Mouse (Mus musculus) limb, embryonic 14.5 days (tissue): ENCODE measurements at regions not wholly inside any gene's neighbourhood (a gene's known extent, or its start where the extent isn't known, plus 50 kb on each side); places are given as distances from the start of the nearest gene placed in this dataset.

Experiments
- ATAC-seq: fragments of 200-750 bp; cut with Nextera tagmentation; 2 replicates; pipeline ENCODE4 v1.8.0; 2017; ENCODE audit warnings: low read depth, moderate number of reproducible peaks, moderate TSS enrichment; ENCODE audit not compliant: low FRiP score
- DNase-seq: peaks from one replicate; pipeline ENCODE4 v3.0.0-alpha.2; 2015; ENCODE audit warnings: low spot score
- H3K27ac ChIP-seq: fragments of 300-500 bp; sonication (generic); replicated peaks from 2 replicates; pipeline ENCODE4 v1.5.1; 2014; ENCODE audit warnings: low read depth, mild to moderate bottlenecking, low read length, moderate library complexity, mixed read lengths
- H3K27me3 ChIP-seq: fragments of 300-500 bp; sonication (generic); 2 replicates; pipeline ENCODE4 v1.6.1; 2014; ENCODE audit warnings: low read length, mixed read lengths; ENCODE audit not compliant: control insufficient read depth, insufficient read depth
- H3K36me3 ChIP-seq: fragments of 300-500 bp; sonication (generic); 2 replicates; pipeline ENCODE4 v1.6.1; 2014; ENCODE audit warnings: mild to moderate bottlenecking, low read length, moderate library complexity, mixed read lengths; ENCODE audit not compliant: control insufficient read depth, insufficient read depth
- H3K4me1 ChIP-seq: fragments of 300-500 bp; sonication (generic); 2 replicates; pipeline ENCODE4 v1.6.1; 2014; ENCODE audit warnings: antibody characterized with exemption, low read length, mixed read lengths; ENCODE audit not compliant: control insufficient read depth, insufficient read depth
- H3K4me2 ChIP-seq: fragments of 300-500 bp; sonication (generic); replicated peaks from 2 replicates; pipeline ENCODE4 v1.6.1; 2014; ENCODE audit warnings: low read depth, mild to moderate bottlenecking, low read length, moderate library complexity; ENCODE audit not compliant: severe bottlenecking
- H3K4me3 ChIP-seq: fragments of 300-500 bp; sonication (generic); replicated peaks from 2 replicates; pipeline ENCODE4 v1.5.1; 2014; ENCODE audit warnings: low read length
- H3K9ac ChIP-seq: fragments of 300-500 bp; sonication (generic); 2 replicates; pipeline ENCODE4 v1.6.1; 2014; ENCODE audit warnings: mild to moderate bottlenecking, low read depth, low read length, moderate library complexity; ENCODE audit not compliant: severe bottlenecking
- H3K9me3 ChIP-seq: fragments of 300-500 bp; sonication (generic); 2 replicates; pipeline ENCODE4 v1.6.1; 2016; ENCODE audit warnings: low read length; ENCODE audit not compliant: control insufficient read depth
- POLR2A ChIP-seq: fragments of 200-500 bp; IDR thresholded peaks from 2 replicates; pipeline ENCODE4 v1.8.0; 2012; ENCODE audit warnings: inconsistent platforms, mild to moderate bottlenecking, moderate library complexity, borderline replicate concordance; ENCODE audit not compliant: insufficient read depth, insufficient read length; ENCODE audit errors: extremely low read depth
- WGBS: fragments of 180-500 bp; shearing (Covaris S2); extraction: QIAGEN DNeasy Blood & Tissue Kit; methylation state at CpG from one replicate; pipeline ENCODE4 v1.1.7; 2014; 5-methylcytosine and 5-hydroxymethylcytosine counted together

DNA sequence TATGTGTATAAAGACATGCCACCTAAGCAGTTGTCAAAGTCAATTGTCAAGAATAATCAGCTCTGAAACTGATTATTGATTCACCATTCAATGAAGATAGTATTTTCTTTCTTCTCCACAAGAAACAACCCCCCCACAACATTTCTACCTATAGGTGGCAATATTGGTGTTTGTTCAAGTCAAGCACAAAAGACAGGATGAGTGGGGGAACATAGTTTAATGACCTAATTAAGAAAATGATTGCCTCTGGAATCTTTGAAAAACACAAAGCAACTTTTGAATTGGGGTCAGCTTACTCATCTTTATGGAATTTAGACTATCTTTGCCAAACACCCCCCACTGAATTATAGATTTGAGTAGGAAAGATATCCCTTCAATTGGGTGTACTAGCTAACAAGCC, 194.8 kb upstream of the Emcn start:
- Histone ChIP-seq H3K9me3 (no peaks in the 10 kb centered on the region), H3K27ac (no peak overlapping the region), H3K27me3 (no peaks in the 10 kb centered on the region), H3K9ac (no peak overlapping the region), H3K4me1 (no peaks in the 10 kb centered on the region), H3K36me3 (no peaks in the 10 kb centered on the region), H3K4me3 (no peak overlapping the region), H3K4me2 (no peak overlapping the region)
- ATAC-seq (no peak), DNase-seq (no peak)
- no peak for TF ChIP-seq POLR2A

DNA sequence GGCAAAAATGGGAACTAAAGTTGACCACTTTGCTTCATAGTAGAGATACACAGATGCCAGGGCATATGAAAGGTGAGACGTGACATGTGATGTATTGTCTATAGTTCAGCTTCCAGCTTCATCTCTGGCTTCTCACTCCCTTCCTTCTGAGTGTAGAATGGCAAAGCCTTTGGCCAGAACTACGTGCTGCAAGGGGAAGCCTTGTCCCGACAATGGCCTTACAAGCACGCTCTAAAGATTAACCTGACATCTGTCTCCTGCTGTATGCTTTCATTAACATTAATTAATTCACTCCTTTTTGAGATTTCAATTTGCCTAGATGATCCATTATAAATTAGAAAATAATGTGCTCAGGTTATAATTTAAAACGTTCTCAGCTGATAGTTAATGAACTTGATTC, 193.5 kb upstream of the Emcn start:
- no peak for TF ChIP-seq POLR2A
- Histone ChIP-seq H3K9ac (no peak overlapping the region), H3K9me3 (no peaks in the 10 kb centered on the region), H3K36me3 (no peaks in the 10 kb centered on the region), H3K4me3 (no peak overlapping the region), H3K27me3 (no peaks in the 10 kb centered on the region), H3K4me2 (no peak overlapping the region), H3K4me1 (no peaks in the 10 kb centered on the region), H3K27ac (no peak overlapping the region)
- 70% methylated on average over 5 of the region's 5 CpGs for WGBS
- ATAC-seq (no peak), DNase-seq (no peak)

DNA sequence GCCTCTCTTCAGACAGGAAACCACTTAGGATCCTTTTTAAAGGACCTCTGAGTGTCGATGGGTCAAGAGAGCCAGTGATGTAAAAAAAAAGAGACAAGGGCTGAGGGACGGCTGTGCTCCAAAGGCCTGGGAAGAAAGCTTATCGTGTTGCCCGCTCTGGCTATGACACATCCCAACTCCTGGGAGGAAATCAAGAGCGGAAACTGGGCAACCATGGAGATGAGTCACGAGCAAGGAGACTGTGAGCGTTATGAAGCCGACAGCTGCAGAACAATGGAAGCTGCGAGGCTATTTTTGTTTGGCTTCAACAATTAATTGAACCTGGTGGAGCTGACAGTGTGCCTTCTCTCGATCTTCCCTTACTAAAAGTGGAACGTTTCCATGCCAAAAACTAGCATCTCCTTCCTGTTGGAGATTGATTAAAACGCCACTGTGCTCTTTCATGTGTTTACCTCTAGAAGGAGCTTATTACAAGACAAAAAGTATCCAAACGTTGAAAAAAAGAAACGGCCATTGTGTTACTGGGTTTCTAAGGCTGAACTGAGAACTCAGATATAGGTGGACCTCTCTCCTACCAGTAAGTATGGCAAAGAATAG, 190.4 kb upstream of the Emcn start:
- H3K4me1 ChIP-seq: no peaks in the 10 kb centered on the region
- H3K27ac ChIP-seq: no peak overlapping the region
- H3K4me3 ChIP-seq: no peak overlapping the region
- TF ChIP-seq POLR2A: no peak
- no peaks in the 10 kb centered on the region for H3K36me3 ChIP-seq
- ATAC-seq (no peak), DNase-seq (peak; percentile 13)
- H3K9ac ChIP-seq: no peak overlapping the region
- WGBS: 89% methylated on average over 14 of the region's 14 CpGs
- H3K4me2 ChIP-seq: no peak overlapping the region
- no peaks in the 10 kb centered on the region for H3K9me3 ChIP-seq
- H3K27me3 ChIP-seq: no peaks in the 10 kb centered on the region

- Histone ChIP-seq H3K36me3 (no peaks in the 10 kb centered on the region), H3K4me1 (no peaks in the 10 kb centered on the region), H3K4me3 (no peak overlapping the region), H3K27ac (no peak overlapping the region), H3K4me2 (no peak overlapping the region), H3K27me3 (no peaks in the 10 kb centered on the region), H3K9ac (no peak overlapping the region), H3K9me3 (no peaks in the 10 kb centered on the region)
- no peak for DNase-seq
- 84% methylated on average over 1 of the region's 1 CpGs for WGBS
- no peak for ATAC-seq
- no peak for TF ChIP-seq POLR2A
Measured at GRCm38 (mm10) chr3:137151431-137151830, 189.4 kb upstream of the Emcn start.

DNA sequence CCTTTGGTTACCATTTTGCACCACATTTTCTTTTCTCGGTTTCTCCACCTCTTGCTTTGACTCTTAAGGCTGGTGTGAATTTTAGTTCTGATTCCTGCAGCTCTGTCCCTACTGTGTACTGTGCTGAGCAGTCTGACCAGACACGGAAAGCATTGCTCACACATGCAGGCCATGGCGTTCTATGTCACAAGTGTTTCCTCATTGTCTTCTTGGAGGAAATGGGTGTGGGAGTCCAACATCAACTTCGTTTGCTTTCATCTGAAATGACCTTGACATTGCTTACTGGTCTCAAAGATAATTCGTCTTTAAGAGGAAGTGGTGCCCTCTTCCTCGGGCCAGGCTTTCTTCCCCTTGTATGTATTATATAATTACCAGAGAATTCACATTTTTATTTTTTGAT, 187.6 kb upstream of the Emcn start:
- H3K36me3 ChIP-seq: no peaks in the 10 kb centered on the region
- no peaks in the 10 kb centered on the region for H3K9me3 ChIP-seq
- no peak for ATAC-seq
- no peak overlapping the region for H3K27ac ChIP-seq
- H3K27me3 ChIP-seq: no peaks in the 10 kb centered on the region
- no peak for TF ChIP-seq POLR2A
- no peak overlapping the region for H3K4me3 ChIP-seq
- H3K4me2 ChIP-seq: no peak overlapping the region
- DNase-seq: no peak
- no peak overlapping the region for H3K9ac ChIP-seq
- H3K4me1 ChIP-seq: no peaks in the 10 kb centered on the region
- 82% methylated on average over 6 of the region's 6 CpGs for WGBS

- DNase-seq (no peak), ATAC-seq (no peak)
- H3K36me3 ChIP-seq: no peaks in the 10 kb centered on the region
- H3K27me3 ChIP-seq: no peaks in the 10 kb centered on the region
- TF ChIP-seq POLR2A: no peak
- WGBS: 82% methylated on average over 9 of the region's 9 CpGs
- no peaks in the 10 kb centered on the region for H3K4me1 ChIP-seq
- H3K27ac ChIP-seq: no peak overlapping the region
- no peaks in the 10 kb centered on the region for H3K9me3 ChIP-seq
- H3K9ac ChIP-seq: no peak overlapping the region
- H3K4me3 ChIP-seq: no peak overlapping the region
- no peak overlapping the region for H3K4me2 ChIP-seq
Measured at GRCm38 (mm10) chr3:137154200-137155042, 186.4 kb upstream of the Emcn start.
